Mouse (Mus musculus) right cerebral cortex, postnatal 14 days (tissue): ENCODE data around the gene Stat2.
"Not testable (repeated sequence)": the region's sequence is repeated elsewhere in the genome, so short reads cannot be mapped to it uniquely, and the experiment has no call there.

Experiments
- DNase-seq: peaks from one replicate; pipeline ENCODE4 v3.0.0; 2022

Stat2 gene

DNA sequence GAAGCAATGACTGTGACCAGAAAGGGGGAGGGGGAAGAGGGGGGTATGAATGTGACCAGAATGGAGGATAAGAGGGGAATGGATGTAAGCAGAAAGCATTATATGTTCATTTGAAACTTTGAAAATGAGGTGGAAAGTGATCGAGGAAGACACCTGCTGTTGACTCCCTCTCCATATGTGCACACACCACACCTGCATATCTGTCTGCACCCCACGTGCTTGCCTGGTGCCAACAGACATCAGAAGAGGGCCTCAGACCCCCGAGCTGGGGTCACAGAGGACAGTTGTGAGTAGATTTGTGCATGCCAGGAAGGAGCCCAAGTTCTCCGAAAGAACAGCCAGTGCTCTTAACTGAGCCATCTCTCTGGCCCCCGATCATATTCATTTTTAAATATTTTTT, 10.4 kb upstream of the Stat2 start:
- no peak for DNase-seq

DNA sequence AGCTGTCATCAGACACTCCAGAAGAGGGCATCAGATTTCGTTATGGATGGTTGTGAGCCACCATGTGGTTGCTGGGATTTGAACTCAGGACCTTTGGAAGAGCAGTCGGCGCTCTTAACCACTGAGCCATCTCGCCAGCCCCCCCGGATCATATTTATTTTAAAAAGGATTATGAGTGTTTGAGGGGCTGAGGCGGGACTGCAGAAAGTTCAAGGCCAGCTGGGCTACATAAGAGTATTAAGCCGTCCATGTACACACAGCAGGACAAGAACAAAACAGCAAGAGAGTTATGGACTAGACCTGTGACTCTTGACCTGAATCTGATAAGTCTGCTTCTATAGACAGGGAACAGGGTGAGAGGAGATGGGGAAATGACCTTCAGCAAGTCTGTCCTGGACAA, 10.0 kb upstream of the Stat2 start:
- DNase-seq, result not testable (repeated sequence)

DNA sequence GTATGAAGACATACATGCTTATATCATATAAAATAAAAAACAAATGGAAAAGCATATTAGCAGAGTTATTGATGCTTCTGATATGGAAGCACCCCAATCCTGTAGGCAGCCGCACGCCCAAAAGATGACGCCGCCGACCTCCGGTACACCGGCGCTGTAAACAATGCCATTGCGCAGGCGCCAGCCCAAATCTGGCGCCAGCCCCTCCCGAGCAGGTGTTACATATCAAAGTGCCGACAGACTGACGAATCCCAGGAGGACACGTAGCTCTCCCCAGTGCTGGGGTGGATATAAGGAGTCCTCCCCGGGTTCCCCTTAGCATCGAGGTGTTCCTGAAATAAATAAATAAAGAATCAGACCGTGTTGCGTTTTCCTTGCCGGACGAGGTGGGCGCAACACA, 8.1 kb upstream of the Stat2 start:
- no peak for DNase-seq

DNA sequence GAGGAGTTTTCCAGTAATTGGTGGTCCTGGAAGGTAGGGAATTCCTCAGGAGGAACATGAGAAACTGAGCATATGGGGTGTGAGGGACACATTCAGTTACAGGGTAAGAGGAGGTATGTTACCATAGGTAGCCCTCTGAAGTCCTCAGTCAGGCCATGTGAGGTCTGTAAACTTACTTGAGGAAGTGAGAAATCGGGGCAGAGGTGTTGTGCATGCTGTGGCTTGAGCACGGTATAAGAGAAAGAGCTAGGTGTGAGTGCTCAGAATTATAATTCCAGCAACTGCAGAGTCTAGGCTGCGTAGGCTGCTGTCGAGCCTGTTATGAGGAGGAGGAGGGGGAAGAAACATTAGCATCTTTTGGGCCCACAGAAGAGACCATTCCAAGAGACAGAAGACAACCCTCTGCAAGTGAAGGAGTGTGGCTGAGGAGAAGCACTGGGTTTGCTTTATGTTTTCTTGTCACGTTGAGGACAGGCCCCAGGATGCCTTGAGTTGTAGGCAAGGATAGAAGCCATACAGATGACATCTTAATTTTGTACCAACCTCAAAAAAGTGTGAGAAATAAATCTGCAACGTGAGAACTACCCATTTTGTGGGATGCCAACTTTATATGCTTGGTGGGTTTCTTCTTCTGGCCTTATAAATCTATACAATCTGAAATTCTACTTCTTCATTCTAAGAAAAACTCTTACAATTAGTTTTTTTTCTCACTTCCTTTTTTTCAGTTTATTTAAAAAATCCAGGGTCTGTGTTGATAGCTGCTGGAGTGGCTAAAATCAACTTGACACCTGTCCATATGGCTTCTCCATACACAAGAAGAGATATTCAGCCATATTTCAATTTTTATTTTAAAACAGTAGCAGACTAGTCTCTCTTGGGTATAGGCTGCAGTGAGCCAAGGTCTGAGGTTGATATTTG, 6.7 kb upstream of the Stat2 start:
- no peak for DNase-seq

DNA sequence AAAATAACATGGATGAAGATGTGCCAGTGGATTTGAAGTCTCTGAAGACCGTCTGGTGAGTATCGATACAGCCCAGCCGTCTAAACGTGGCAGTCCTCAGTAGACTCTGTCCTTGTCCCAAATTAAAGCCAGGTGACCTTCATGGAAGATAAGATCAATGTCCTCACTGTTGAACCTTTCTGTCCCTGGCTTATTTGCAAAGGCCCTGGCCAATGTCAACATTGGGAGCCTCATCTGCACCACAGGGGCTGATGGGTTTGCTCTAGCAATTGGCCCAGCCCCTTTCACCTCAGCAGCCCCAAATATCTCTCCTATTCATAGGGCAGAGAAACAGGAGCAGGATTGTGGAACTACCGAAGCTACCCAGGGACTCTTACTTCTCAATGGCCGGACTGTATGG, 2.0 kb upstream of the Stat2 start, which contains the start of gene Apof:
Gene Apof, plus strand, starts transcription at position 301 of the 400 bp plus-strand sequence.
- no peak for DNase-seq

DNA sequence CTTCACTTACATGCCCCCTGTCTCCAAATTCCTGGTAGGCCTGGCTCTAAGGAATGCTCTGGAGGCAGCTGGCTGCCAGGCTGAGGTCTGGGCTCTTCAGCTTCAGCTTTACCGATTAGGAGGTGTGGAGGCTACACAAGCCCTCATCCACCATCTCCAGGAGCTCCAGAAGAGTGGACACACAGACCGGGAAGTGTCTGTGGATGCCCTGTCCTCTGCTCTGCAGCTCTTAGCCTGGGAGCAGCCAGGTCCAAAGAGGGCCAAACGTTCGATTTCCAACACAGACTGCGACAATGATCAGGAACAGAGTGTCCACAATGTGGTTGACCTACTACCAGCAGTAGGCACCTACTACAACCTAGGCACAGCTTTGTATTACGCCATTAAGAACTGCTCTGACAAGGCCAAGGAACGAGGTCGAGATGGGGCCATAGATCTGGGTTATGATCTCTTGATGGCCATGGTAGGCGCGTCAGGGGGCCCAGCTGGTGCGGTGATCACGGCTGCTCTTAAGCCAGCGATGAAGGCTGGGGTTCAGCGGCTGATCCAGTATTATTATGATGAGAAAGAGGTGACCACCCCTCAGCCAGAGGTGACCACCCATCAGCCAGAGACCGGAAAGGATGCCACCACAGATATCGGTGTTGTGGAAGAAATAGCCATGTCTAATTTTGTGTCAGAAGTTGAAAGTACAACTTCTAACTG, 1.0 kb upstream of the Stat2 start:
- no peak for DNase-seq

DNA sequence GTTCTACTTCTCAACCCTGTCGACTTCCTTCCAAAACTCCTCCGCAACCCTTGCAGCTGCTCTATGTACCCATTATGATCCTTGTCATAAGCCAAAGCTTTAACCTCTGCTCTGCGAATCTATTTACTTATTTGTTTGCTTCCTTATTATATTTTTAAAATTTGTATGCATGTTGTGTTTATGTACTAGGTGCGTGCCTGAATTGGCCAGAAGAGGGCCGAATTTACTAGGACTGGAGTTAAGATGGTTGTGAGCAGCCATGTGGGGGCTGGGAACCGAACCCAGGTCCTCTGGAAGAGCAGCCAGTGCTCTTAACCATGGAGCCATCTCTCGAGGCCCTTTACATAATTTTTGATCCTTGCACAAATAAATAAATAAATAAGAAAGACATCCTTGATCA, 507 bp downstream of the Stat2 start:
- no peak for DNase-seq

DNA sequence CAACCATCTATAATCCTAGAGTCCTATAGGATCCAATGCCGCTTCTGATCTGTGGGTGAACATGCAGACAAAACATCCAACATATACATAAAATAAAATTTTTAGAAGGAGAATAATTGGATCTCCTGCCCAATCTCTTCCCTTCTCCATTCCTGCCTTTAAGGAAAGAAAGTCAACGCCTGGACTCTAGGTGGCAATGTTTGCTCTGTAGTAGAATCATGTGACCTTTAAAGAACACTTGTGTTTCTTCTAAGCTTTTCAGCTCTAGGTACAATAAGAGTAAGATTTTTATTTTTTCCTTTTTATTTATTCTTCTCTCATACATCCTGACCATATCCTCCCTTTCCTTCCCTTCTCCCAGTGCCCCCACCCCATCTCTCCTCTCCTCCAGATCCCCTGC, 1.5 kb downstream of the Stat2 start:
- DNase-seq, result no peak

DNA sequence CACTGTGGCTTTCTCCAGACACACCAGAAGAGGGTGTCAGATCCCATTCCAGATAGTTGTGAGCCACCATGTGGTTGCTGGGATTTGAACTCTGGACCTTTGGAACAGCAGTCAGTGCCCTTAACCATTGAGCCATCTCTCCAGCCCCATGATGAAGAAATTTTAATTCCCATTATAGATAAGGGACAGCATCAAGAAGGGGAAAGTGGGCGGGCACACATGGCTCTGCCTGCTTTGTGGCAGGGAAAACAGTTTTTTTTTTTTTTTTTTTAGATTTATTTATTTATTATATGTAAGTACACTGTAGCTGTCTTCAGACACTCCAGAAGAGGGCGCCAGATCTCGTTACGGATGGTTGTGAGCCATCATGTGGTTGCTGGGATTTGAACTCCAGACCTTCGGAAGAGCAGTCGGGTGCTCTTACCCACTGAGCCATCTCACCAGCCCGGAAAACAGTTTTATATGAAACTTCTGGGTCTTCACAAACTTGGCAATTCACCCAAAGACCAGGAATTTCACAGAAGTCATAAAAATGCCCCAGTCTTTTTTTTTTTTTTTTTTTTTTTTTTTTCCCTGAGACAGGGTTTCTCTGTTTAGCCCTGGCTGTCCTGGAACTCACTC, 2.6 kb downstream of the Stat2 start:
- not testable (repeated sequence) for DNase-seq

DNA sequence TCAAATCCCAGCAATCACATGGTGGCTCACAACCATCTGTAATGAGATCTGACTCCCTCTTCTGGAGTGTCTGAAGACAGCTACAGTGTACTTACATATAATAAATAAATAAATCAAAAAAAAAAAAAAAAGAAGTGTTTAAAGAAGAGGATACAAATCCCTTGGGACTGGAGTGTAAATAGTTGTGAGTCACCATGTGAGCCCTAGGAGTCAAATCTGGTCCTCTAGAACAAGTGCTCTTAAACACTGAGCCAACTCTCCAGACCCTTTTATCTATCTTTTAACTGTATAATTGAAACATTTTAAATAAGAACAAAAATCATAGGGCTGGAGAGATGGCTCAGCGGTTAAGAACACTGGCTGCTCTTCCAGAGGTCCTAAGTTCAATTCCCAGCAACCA, 5.0 kb downstream of the Stat2 start:
- DNase-seq, result not testable (repeated sequence)

DNA sequence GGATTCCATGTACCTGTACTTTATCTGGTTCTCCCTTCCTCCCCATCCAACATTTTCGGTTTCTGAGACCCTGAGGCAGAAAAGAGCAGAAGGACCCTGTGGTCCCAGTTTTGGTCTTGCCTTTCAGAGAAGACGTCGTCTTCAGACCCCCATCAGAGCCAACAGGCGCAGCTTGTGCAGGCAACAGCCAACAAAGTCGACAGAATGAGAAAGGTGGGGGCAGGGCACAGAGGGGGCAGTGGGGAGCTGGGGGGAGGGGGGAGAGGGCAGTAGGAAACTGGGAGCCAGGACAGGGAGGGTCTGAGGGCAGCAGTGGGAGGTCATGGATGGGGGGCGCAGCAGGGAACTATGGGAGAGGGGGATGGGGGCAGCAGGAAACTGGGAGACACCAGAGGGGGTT, 7.8 kb downstream of the Stat2 start:
- DNase-seq, result no peak

DNA sequence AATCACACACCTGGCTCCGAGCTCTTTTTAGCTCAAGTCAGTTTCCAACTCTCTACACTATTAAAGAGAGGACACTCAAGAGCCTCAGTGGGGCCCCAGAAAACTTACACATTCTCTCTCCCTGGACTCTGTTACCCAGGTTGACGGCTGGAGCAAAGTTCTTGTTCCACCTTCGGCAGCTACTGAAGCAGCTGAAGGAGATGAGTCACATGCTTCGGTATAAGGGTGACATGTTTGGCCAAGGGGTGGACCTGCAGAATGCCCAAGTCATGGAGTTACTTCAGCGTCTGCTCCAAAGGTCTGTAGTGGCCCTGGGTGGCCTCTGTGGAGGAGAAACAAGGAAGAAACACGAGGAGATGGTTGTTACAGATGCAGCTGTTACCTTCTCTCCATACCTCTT, 10.6 kb downstream of the Stat2 start:
- DNase-seq, result no peak

DNA sequence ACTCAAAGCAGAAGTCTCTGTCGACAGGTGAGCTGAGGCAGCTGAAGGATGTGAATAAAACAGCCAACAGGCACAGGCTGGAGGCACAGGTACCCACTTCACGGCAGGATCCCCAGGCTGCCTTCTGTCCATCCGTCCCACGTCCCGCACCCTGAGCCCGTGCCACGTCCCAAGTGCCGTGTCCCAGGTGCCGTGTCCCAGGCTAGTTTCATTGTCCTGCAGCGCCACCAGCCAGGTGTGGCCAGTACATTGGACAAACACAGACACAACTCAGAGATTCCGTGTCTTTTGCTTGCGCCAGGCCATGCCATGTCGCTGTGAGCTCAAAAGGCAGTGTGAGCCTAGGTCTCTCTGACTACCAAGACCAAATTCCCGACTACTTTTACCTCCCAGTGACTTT, 11.3 kb downstream of the Stat2 start:
- DNase-seq, result no peak

DNA sequence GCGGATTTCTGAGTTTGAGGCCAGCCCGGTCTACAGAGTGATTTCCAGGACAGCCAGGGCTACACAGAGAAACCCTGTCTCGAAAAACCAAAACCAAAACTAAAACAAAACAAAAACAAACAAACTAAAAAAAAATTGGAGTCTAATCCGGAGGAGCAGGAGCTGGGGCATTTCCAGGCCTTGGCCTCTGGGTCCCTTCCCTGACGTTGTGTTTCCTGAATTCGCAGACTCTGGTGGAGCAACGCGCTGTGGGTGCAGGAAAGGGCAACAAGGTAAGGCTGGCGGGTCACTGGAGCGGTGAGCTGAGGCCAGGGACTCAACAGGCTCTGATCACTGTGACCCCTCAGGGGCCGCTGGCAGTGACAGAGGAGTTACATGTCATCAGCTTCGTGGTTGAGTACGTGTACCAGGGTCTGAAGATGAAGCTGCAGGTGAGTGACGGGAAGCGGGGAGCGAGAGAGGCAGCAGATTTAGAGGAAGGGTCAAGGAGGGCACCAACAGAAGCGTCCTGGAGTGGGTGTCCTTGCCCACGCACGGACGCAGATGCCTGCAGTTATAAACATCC, 12.6 kb downstream of the Stat2 start:
- DNase-seq, result no peak

DNA sequence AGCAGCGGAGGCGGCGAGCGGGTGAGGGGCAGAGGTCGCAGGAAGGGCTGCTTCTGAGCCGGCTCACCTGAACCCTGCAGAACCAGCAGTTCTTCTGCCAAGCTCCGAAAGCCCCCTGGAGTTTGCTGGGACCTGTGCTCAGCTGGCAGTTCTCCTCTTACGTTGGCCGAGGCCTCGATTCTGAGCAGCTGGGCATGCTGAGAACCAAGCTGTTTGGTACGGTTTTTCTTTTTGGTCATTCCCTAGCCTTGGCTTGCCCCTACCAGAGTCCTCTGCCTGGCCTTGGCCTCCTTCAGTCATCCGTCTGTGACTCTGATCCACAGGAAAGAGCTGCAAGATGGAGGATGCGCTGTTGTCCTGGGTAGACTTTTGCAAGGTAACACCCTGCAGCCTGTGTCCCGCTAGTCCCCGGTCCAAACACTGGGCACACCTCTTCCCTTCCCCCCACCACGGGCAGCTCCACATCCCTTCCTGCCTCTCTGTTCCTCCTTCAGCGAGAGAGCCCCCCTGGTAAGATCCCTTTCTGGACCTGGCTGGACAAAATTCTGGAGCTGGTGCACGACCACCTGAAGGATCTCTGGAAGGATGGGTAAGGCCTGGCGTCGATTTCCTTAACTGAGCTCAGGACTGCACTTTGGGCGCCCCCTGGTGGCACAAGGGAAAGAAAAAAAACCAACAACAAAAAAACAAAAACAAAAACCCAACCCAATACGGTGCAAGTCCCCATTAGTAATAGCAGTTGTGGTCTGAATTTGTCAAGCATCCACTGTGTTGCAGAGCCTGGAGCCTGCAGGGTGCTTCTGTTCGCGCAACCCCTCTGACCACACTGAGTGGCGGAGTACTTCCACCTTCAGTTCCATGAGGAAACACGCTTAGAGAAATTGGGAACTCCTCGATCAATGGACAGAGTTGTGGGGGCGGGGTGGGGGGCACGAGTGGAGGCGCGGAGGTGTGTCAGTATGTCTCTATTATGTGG, 13.5 kb downstream of the Stat2 start:
- DNase-seq, result peak; percentile 77

DNA sequence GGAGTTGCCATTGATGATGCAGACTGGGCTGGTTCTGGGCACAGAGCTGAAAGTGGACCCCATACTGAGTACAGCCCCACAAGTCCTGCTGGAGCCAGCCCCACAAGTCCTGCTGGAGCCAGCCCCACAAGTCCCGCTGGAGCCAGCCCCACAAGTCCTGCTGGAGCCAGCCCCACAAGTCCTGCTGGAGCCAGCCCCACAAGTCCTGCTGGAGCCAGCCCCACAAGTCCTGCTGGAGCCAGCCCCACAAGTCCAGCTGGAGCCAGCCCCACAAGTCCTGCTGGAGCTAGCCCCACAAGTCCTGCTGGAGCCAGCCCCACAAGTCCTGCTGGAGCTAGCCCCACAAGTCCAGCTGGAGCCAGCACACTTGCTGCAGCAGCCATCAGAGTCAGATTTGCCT, 20.2 kb downstream of the Stat2 start:
- DNase-seq, result not testable (repeated sequence)

DNA sequence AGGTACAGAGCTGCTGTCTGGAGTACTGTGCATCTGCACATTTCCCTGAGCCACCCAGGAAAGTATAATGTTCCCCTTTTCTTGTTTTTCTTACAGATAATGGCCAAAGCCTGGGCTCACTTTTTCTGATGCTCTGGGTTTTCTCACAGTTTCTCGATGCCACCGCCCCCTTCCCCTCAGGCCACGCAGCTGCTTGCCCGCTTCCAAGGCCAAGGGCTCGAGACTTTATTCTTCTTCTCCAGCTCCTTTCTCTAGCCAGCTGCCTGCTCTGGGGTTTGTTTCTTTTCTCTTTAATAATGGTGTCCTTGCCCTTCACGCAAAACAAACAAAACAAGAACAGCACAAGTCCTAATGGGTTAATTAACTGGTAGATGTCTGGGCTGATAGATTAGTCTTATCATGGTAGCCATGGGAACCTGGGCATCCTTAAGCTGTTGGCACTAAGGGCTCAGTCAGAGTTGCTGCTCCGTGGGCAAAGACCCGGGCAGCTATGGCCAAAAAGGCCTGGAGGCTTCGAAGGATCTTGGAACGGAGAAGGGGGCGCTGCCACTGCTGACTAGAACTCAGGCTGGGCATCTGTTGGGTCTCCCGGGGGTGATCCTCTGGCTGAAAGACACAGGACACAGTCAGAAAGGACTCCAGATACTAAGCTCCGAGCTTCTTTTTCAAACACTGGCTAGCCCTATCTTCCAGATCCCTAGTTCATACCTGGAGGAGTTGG, 26.2 kb downstream of the Stat2 start:
- DNase-seq, result no peak

DNA sequence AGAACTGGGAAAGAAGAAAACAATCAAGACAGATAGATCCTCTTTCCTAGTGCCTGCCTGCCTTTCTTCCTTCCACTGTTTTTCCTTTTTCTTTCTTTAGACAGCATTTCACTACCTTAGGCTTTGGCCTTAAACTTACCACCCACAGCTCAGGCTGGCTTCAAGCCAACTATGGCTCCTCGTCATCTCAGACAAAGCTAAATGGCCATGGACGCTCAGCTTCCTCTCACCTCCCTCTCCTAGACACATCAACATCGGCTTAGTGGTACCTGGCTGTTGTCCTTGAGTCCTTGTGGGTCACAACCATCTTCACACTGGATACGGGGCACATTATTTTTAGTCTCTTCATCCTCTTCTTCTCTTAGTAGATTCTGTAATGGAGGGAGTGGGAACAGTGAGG, 26.9 kb downstream of the Stat2 start:
- no peak for DNase-seq

DNA sequence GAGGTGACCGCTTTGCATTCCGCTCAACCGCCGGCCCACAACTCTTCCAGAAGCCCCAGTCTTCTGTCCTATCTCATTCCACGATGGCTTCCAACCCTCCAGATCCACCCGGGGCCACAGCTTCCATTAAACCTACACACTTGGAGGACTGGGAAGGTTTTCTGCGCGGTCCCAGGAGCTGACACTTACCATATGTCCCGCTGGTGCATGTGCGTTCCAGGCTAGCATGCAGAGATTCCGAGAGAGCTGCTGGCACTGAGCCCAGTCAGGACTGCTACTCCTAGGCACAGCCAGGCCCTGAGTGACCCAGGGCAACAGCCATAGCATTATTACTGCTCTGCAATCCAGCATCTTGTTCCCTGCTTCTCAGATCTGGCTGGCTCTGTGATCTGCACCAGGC, 27.3 kb downstream of the Stat2 start:
- no peak for DNase-seq

DNA sequence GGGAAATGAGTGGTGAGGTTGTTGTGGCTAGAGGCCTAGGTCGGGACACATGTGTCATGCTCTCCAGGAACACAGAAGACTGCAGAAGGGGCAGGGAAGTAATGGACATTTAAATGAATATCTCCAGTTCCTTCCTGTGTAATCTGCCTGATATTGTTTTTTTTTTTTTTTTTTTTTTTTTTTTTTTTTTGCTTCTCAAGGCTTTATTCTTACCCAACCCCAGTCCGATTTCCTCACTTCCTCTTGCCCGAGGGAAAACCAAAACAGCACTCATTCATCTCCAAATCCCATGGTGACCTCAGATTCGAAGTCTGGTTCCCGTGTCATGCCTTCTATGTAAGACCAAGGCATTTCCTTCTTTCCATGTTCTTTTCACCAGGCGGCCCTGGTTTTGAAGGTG, 27.9 kb downstream of the Stat2 start:
- no peak for DNase-seq

DNA sequence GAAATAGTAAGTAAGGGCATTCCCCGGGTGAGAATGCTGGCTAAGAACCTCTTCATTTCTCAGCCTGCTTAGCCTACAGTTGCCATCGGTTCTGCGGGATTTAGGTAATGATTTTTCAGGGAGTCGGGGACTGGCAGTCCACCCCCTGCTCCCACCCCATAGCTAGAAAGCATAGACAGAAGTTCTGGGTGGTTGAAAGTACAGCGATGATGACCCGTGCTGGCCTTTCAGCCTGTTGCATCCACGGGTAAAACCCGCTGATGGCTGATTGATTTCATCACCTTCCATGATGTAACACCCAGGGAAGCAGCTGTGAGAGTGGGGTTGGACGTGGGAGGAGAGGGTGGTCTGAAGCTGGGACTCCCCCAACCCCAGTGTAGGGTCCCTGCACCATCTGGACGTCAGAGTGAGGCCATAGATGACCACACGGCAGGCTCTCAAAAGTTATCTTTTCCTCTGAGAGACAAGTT, 28.4 kb downstream of the Stat2 start, which contains the start of gene Il23a:
Gene Il23a, minus strand, starts transcription at position 51 of the 470 bp plus-strand sequence.
- no peak for DNase-seq
